Mouse (Mus musculus): Measurements from ENCODE around the gene Areg.
A peak's percentile ranks its signal among the peaks of the same experiment; 100 is the strongest.

Gene Areg

DNA sequence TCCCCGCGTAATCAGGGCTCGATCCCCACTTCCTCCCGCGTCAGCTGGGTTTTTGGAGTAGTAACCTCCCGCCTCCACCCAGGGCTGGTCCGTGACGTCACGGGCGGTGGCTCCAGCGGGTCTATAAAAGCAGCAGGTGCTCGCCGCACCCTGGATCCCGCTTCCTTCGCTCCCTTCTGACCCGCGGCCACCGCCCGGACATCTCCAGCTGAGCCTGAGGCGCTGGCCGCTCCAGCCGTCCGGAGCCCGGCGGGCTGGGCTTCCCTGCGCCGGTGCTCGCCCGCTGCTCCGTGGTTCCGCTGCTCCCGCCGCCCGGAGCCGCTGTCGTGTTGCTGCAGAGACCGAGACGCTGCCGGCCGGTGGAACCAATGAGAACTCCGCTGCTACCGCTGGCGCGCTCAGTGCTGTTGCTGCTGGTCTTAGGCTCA lies at the start of gene Areg:
Gene Areg, plus strand, starts transcription at position 154 of the 428 bp plus-strand sequence.
- peak; percentile 60 to 66 for DNase-seq (ENCODE audit: low spot score in 2 of 2)

DNA sequence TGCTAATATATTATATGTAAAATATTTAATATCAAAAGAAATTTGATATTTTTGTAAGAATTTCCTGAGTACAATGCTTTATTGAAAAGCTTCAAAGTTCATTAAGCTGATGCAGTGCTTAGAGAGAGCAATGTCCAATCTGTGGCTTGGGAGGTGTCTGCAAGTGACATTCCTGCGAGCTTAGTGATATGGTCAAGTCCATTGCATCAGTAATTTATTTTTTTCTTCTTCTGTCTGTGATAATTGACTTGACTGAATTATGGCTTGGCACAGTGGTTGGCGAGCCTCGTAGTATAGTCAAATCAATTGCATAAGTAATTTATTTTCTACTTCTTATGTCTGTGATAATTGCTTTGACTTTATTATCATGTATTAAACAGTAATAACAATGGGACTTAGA lies 49.1 kb upstream of the Areg start:
- DNase-seq (ENCODE audit: low spot score in 2 of 2): no peak

DNA sequence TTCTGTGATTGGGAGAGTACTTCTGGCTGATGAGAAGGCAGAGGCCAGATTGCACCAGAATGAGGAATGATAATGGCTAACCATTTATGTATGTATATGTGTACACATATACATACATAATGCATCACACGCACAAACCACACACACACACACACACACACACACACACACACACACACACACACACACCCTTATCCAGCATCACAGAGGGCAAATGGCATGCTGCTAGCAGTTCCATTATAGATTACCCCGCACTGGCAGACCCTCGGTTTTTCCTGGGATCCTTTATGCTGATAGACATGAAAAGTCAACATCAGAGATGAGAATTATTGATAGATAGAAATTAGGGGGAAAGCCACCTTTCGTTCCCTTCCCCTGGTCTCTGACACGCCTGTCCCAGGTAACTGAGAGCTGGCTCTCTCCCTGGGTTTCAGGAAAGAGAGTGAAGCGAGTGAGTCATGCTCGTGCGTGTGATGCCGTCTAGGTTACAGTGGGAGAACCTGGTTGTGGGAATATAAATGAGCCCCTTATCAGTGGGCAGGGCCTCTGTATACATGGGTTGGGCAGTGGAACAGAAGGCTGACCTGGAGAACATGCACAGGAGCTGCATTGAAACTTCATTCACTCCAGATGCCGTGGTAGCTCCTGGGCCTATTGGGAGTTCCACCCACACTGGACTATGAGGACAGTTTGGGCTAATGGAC lies 41.3 kb upstream of the Areg start:
- DNase-seq (ENCODE audit: low spot score in 2 of 2): no peak

DNA sequence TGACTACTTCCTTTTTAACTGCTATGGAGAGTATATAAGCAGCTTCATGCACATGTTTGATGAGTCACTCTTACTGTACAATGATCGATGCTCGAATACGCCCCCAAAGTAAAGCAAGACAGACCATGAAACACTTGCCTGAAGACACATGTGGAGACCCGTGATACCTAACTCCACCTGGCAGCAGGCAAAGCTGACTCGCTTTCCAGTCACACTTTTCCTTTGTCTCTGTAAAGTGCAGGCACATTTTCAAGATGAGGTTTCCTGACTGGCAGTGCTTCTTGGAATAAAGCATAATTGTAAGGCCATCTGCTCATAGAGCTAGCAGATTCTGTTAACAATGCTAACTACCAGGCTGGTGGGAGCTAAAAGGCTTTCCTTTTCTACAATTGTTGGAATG lies 37.7 kb upstream of the Areg start:
- DNase-seq (ENCODE audit: low spot score in 2 of 2): peak in 1 of 2 experiments; percentile 23

DNA sequence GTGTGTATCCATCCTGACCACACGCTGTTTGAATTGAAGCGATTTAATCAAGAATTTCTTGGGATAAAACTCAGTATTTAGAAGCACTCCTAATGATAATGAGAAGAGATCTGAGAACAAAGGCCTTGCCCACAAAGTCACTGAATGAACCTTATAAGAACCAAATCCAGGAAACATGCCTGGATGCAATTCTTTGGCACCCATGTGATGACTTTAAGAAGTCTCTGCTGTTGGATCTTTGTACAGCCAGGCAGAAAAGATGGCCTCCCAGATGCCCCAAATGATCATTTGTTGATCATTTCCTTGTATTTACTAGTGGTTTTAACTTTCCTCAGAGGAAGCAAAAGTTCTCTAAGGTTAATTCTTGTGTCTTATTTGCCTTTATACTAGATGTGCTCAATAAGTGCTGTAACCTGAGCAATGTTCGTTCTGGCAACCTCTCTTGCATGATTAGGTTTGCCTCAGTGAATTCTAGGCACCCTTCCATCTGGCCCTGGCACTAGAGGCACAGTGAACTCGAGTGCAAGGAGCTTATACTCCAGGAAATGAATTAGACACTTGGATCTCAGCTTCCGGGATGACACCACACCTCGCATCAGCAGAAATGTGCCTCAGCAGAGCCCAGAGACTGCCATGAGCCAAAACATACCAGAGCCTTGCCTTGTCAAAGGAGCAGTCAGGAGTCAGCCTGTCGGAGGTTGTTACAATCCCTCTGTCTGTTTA lies 35.3 kb upstream of the Areg start:
- DNase-seq (ENCODE audit: low spot score in 2 of 2): peak; percentile 39 to 47

DNA sequence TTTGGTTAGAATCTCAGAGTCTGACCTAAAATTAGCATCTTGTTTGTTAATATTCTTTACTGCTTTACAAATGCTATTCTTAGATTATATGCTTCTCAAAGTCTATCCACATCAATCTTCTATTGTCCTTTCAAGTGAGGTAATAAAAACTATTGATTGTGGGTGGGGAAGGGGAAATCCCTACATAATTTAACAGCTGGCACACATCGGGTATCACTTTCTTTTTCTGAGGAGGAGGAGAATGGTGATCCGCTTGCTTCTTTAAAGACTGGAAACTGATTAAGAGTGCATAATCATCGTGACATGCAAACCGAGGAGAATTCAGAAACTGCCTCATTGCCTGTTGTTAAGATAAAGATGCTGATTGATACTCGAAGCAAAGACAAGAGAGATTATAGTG lies 33.2 kb upstream of the Areg start:
- DNase-seq (ENCODE audit: low spot score in 2 of 2): no peak

DNA sequence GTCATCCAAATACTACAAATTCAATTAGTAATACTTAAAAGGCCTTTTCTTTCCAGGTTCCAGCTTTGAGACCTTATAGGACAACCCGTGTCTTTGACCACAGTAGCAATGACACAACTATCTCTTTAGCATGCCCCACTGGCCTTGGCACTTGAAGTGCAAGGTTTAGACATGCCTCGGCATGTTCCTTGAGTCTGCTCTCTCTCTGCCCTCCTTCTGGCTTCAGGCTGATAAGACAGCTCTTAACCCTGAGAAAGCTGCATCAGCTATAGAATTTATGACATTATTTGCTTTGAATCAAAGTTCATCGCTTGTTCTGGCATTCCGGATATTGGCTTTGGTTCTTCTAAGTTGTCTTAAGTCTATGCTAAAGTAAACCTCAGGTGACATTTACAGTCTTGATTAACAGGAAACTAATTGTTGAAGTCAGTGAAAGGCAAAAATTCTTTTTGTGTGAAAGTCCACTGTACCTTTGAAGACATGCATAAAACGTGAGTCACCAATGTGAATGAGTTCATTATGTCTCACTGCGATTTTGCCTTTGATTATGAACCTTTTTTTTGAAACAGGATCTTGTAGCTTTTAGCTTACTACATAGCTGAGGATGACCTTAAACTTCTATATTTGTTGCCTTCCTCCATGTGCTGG lies 29.3 kb upstream of the Areg start:
- no peak for DNase-seq (ENCODE audit: low spot score in 2 of 2)

DNA sequence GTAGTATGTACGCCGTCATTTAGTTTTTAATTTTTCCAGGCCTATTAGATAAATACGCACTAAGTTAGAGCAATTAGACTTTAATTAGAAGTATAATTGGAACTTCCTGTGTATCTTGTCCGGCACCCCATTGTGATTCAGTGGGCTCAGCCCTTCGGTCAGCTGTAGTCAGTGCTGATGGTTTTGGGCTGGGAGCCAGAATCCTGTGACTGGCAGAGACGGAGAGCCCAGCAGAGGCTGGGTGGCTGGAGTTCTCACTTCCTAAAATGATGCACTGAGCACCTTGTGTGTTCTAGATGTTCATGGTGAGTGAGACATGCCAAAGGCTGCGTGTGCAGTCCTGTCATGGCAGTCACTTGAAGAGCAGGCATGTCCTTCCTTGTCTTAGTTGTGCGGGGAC lies 28.4 kb upstream of the Areg start:
- DNase-seq (ENCODE audit: low spot score in 2 of 2): peak; percentile 26 to 34

DNA sequence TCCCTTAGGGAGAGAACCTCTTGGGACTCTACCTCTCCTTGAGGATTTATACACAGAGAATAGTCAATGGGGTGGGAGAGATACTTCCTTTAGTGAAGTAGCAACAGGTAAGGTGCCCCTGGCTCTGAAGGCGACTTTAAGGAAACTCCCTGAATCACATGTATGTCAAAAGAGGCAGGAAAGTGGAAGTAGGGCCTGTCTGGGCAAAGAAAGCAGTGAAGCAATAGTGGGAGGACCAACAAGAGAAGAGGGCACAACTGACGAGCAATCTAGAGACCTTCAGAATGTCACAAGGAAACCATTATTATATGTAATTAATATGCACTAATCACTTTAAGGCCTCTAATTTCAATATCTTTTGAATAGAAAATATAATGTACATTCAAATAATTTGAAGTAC lies 25.4 kb upstream of the Areg start:
- no peak for DNase-seq (ENCODE audit: low spot score in 2 of 2)

DNA sequence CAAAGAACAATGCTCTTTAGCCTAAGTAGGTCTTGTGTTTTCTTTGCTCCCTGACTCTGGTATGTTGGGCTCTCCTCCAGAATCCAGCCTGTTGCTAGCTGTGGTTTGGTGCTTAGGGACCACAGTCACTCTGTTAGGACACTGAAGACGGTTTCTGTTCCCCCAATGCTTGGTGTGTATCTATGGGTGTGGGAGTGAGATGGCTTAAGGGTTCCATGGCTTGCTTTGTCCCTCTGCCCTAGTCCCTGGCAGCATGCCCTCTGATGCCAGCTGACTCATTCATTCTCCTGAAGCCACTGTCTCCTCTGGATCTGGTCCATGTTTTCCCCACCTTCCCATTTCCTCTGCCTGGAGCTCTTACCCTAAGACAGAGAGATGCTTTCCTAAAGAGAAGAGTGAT lies 24.8 kb upstream of the Areg start:
- DNase-seq (ENCODE audit: low spot score in 2 of 2): no peak

DNA sequence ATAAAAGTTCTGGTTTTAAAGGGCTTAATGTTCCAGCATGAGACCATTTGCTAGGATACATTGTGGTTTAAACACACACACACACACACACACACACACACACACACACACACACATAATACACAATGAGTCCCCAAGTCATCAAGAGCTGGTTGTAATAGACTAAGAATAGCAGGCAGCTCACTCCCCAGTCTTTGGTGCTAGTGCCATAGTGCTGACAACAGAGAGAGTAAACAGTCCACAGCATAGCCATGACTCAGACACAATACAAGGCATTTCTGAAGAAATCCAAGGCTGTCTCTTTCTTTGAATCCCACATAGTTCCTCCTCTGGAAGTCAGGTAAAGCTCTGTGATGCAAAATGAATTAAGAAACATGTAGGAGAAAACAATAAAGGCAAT lies 20.8 kb upstream of the Areg start:
- DNase-seq (ENCODE audit: low spot score in 2 of 2): no peak

DNA sequence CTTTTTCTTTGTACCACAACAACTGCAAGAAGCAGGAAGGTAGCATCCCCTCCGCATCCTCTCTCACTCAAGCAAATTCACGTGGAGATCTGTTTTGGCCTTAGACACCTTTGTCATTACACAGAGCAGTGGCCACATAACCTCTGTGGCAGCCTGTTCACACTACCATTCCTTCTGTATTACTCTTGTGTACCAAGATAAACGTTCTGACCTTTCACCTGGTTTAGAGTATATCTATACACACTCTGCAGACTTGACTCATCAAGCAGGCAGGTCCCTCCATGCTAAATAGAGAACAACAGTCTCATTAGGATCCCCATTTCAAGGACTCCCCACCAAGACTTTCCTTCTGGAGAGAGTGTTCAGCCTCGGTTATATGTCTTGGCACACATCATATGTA lies 16.0 kb upstream of the Areg start:
- DNase-seq (ENCODE audit: low spot score in 2 of 2): no peak

DNA sequence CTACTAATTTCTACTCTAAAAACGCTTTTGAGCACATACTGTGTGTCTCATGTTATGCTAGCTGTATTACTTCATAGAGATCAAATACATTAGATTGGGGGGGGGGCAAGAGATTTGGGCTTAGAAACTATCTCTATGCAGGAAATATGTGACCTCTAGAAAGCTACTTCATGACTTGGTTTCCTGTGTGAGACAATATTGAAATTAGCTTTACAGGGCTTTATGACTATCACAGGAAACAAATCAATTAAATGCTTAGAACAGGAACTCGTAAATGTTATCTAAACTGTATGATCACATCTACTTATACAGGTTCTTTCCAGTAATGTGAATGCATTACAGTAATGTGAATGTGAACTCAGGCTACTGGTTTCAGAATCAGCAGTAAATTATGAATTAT lies 15.3 kb upstream of the Areg start:
- DNase-seq (ENCODE audit: low spot score in 2 of 2): no peak

DNA sequence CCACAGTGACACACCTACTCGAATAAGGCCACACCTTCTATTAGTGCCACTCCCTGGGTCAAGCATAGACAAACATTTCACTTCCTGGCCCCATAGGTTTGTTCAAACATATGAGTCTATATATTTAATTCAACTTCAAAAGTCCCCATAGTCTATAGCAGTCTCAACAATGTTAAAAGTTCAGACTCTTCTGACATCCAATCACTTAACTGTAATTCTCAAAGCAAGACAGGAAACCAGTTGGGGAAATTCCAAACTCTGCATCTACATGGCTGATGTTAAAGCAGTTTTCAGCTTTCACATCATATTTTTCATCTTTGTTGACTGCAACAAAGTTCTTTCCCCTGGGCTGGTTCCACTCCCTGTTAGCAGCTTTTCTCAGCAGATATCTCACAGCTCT lies 12.8 kb upstream of the Areg start:
- DNase-seq (ENCODE audit: low spot score in 2 of 2): no peak

DNA sequence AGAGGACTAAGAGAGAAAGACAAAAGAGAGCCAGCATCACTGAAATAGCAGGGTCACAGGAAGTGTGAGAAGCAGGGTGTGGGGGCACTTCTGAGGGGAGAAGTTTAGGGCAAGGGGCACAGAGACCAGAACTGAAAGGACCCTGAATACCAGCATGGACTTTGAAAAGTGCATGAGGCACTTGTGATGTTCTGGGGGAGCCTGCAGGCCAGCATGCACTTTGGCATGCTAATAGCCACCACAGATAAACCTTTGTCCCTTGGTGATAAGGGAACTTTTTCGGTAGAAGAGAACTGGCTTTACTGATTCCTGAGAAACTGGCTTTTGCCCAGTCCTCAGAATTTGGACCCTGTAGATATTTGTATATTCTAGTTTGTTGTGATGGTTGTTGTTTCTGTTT lies 4.4 kb upstream of the Areg start:
- no peak for DNase-seq (ENCODE audit: low spot score in 2 of 2)

DNA sequence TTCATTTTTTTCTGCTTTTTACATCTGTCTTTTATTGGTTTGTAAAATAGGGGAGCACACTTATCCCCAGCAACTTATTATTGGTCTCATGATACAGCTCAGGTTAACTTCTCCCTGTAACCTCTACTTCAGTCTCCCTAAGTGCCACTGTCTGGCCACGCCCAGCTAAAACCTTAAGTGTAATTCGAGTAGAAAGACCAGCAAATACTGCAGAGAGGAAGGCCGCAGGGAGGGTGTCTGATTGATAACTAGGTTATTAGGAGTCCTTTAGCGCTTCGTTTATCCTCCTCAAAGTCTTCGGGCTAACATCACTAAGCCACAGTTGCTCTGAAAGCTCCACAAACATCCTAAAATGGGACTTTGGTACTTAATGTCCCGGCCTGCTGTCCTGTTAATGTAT lies 429 bp upstream of the Areg start:
- DNase-seq (ENCODE audit: low spot score in 2 of 2): no peak

DNA sequence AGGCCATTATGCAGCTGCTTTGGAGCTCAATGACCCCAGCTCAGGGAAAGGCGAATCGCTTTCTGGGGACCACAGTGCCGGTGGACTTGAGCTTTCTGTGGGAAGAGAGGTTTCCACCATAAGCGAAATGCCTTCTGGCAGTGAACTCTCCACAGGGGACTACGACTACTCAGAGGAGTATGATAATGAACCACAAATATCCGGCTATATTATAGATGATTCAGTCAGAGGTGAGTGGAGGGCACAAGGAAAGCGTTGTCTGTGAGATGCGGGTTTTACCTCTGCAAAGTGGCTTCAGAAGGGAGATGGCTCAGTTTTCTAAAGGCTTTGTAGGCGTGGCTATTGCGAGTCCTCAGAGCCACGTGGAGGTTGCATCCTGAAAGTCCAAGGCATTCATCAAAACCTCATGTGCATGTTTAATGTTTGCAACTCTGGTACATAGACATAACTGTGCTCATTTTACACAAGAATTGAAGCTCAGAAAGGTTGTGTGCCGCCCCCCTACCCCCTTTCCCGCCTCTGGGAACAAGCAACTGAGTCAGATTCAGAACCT lies 1.6 kb downstream of the Areg start:
- no peak for DNase-seq (ENCODE audit: low spot score in 2 of 2)

DNA sequence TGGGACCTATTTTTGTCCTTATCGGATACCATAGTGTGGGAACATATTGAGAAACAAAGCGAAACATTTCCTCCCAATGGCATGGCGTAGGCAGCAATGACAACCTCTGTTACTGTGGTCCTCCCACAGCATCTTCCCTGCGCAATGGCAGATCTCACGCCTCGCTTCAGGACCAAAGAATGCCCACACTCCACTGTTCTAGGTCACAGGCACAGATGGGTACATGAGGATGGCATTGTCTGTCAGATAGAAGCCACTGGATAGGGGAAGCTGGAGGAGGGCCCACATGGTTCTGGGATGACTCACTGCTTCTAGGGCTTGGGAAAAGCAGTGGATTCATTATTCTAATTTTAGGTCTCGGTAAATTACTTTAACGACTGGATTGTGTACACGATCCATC lies 5.6 kb downstream of the Areg start:
- DNase-seq (ENCODE audit: low spot score in 2 of 2): no peak

DNA sequence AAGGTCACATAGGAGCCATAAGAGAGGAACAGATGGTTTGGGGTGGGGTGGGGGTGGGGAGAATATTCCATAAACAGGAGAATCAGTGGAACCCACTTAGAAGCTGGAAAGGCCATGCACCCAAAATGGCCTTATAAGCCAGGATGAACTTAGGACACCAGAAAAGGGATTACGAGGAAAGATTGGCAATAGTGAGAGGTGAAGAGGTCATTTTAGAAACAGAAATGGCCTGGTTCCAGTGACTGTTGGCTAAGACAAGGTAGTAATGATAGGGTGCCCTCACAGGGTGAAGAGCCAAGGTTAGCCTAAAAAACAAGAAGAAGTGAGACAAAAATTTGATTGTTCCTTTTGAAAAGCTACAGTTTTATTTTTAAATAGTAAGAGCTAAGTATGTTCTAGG lies 7.6 kb downstream of the Areg start:
- no peak for DNase-seq (ENCODE audit: low spot score in 2 of 2)

DNA sequence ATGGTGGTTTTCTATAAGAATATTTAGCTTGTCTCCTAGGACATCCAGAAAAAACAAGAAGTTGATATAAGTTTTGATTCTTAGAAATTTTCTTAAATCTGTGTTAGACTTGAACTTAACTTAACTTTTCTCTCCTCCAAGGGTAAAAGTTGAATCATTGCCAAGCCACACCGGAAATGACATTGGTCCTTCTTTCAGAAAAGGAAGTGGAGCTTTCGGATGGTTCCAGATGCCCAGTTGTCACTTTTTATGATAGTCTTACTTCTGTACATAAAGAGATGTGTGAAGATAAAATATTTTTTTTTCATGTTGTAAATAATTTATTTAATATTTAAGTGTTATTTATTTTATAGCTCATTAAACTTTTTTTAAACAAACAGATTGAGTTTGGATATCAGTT lies 8.7 kb downstream of the Areg start:
- DNase-seq (ENCODE audit: low spot score in 2 of 2): no peak

DNA sequence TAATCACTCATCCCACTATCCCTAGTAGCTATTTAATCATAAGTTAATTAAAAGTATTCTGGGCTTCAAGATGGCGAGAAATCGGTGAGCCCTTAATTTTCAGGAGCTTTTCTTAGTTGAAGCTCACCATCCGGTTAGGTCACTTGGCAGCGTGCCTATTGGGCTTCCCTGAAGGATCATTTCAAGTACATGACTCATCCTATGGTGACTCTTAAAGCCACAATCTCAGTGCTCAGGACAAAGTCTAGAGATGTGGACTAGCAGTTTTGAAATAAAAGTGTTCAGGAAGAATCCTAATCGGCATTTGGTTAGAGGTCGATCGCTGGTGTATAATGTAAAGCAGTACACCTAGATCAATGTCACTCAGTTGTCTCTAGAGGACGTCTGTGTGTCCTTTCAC lies 17.3 kb downstream of the Areg start:
- no peak for DNase-seq (ENCODE audit: low spot score in 2 of 2)

DNA sequence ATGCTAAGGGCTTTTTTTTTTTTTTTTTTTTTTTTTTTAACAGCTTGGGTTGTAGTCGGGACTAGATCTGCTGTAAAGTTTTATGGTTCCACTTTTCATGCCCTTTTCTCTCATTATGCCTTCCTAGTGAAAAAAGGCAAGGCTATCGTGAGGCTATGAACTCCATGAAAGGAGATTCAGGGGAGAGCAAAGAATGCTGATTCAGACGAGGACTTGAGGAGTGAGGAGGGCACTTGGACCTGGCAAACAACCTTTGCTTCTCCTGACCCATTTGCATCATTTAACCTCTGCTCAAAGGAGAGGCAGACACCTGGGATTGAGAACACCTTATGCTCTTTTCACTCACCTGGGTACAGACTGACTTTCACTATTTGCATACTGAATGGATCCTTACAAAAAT lies 17.8 kb downstream of the Areg start:
- DNase-seq (ENCODE audit: low spot score in 2 of 2): no peak

DNA sequence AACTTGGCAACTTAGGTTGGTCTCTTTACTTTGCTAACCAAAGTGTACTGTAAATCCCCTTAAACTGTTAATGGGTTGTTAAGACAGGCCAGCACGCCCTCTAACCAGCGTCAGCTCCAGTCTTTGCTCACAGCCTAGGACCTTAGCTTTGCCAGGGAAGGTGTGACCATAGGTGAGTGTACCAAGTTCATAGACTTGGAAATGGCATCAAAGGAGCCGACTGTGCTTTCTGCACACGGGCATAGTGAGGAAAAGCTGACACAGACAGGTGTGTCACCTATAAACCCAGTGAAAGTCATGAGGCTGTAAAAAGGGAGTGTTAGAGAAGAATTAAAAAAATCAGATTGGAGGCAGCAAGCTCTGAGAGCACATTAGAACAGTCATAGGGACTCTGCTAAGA lies 23.4 kb downstream of the Areg start:
- DNase-seq (ENCODE audit: low spot score in 2 of 2): no peak
